Mouse (Mus musculus): ENCODE measurements around the gene Atp6v0e.

- TF ChIP-seq CTCF (IDR thresholded peaks at IDR 0.05; ENCODE audit: extremely low read depth, insufficient read depth, low read length) = no peak
- TF ChIP-seq POLR2A (IDR thresholded peaks at IDR 0.05; ENCODE audit: extremely low read depth, insufficient read depth, low read length) = no peak
These were observed 23.2 kb upstream of the Atp6v0e start for GRCm38 (mm10) chr17:26639791-26640190.
